Mouse (Mus musculus) spleen, adult 2 months (tissue): Measurements from ENCODE around the gene Arsb.

Experiments
- CTCF ChIP-seq: fragments of 200-500 bp; IDR thresholded peaks from 2 replicates; pipeline ENCODE4 v1.5.1; 2011; ENCODE audit warnings: mild to moderate bottlenecking, inconsistent platforms; ENCODE audit not compliant: insufficient read depth, insufficient read length, insufficient replicate concordance; ENCODE audit errors: extremely low read depth
- POLR2A ChIP-seq: fragments of 200-500 bp; IDR thresholded peaks from 2 replicates; pipeline ENCODE4 v1.6.1; 2011; ENCODE audit warnings: low read depth, low read length, inconsistent platforms

GRCm38 (mm10) chr13:93920080-93920785, 148.8 kb downstream of the Arsb start:
- TF ChIP-seq POLR2A, result no peak
- no peak for TF ChIP-seq CTCF
